Mouse (Mus musculus) spleen, adult 2 months (tissue): Measurements from ENCODE around the gene Dgat2.

Experiments used
- CTCF ChIP-seq: fragments of 200-500 bp; IDR thresholded peaks from 2 replicates; pipeline ENCODE4 v1.5.1; 2011; ENCODE audit warnings: mild to moderate bottlenecking, inconsistent platforms; ENCODE audit not compliant: insufficient read depth, insufficient read length, insufficient replicate concordance; ENCODE audit errors: extremely low read depth
- POLR2A ChIP-seq: fragments of 200-500 bp; IDR thresholded peaks from 2 replicates; pipeline ENCODE4 v1.6.1; 2011; ENCODE audit warnings: low read depth, low read length, inconsistent platforms

- TF ChIP-seq CTCF (no peak), POLR2A (no peak)
Observed at GRCm38 (mm10) chr7:99166159-99166558, 16.4 kb downstream of the Dgat2 start.
